9 mouse cellular contexts compared by ENCODE assay signal in genomic region chr10:60794374-60794773, GRCm38 (mm10). TPM values are rescaled to one million over a fixed set of nuclear protein-coding genes. Genes with fewer than 3 reads are reported as not detected.
DNase-seq lines count a peak whose midpoint lies in the region; ATAC-seq lines count a peak whose summit lies in the region.
"Had no signal": no experiment of that assay in that cellular context is flagged by ENCODE, and none has a peak within 500 bp of the region (broad histone marks: within the 10 kb centered on the region; RNA-seq: fewer than 3 reads in every experiment).

No protein-coding gene starts in this region.

- H3K9me3 ChIP-seq in heart, embryonic 13.5 days = no peaks in the 10 kb centered on the region
- H3K9me3 ChIP-seq in midbrain, embryonic 13.5 days = no peaks in the 10 kb centered on the region
- no peaks in the 10 kb centered on the region for H3K9me3 ChIP-seq in midbrain, embryonic 16.5 days (replicated peaks; ENCODE audit: control insufficient read depth, low read length, poor library complexity, severe bottlenecking)
- H3K9me3 ChIP-seq in forebrain, embryonic 12.5 days = no peaks in the 10 kb centered on the region
- H3K9me3 ChIP-seq in limb, embryonic 15.5 days = no peaks in the 10 kb centered on the region
- H3K9me3 ChIP-seq: liver, embryonic 15.5 days had no signal

- H3K4me2 ChIP-seq in heart, embryonic 13.5 days = no peak overlapping the region
- no peak overlapping the region for H3K4me2 ChIP-seq in midbrain, embryonic 13.5 days (replicated peaks)
- no peak overlapping the region for H3K4me2 ChIP-seq in midbrain, embryonic 16.5 days (ENCODE audit: low read length)
- H3K4me2 ChIP-seq in forebrain, embryonic 12.5 days = peak overlapping the region; percentile 17
- peak overlapping the region; percentile 22; the same call in 1 of the 2 replicates for H3K4me2 ChIP-seq in limb, embryonic 15.5 days
- H3K4me2 ChIP-seq: liver, embryonic 15.5 days had no signal

- peaks cover 8% of the 10 kb centered on the region; the same call in 1 of the 2 replicates for H3K36me3 ChIP-seq in heart, embryonic 13.5 days
- H3K36me3 ChIP-seq in midbrain, embryonic 13.5 days = no peaks in the 10 kb centered on the region
- H3K36me3 ChIP-seq in midbrain, embryonic 16.5 days (ENCODE audit: control insufficient read depth, insufficient read depth, low read length) = no peaks in the 10 kb centered on the region
- H3K36me3 ChIP-seq in forebrain, embryonic 12.5 days (replicated peaks) = no peaks in the 10 kb centered on the region
- no peaks in the 10 kb centered on the region for H3K36me3 ChIP-seq in limb, embryonic 15.5 days
- H3K36me3 ChIP-seq: liver, embryonic 15.5 days had no signal

- DNase-seq in heart, adult 18-20 months = no peak
- DNase-seq in gastrocnemius, postnatal 25 days = no peak
- DNase-seq in kidney, adult 9 months = no peak

- H3K27me3 ChIP-seq in heart, embryonic 13.5 days (replicated peaks) = no peaks in the 10 kb centered on the region
- peaks cover 17% of the 10 kb centered on the region; the same call in 1 of the 2 replicates for H3K27me3 ChIP-seq in midbrain, embryonic 13.5 days
- 0 out of 2 replicates have a peak, but pooled peaks cover 3% of the 10 kb centered on the region for H3K27me3 ChIP-seq in midbrain, embryonic 16.5 days (ENCODE audit: control insufficient read depth, insufficient read depth, low read depth, low read length)
- H3K27me3 ChIP-seq in forebrain, embryonic 12.5 days = peaks cover 12% of the 10 kb centered on the region; the same call in 1 of the 2 replicates
- no peaks in the 10 kb centered on the region for H3K27me3 ChIP-seq in limb, embryonic 15.5 days

- no peak overlapping the region for H3K4me3 ChIP-seq in heart, embryonic 13.5 days
- no peak overlapping the region for H3K4me3 ChIP-seq in midbrain, embryonic 13.5 days (replicated peaks)
- no peak overlapping the region for H3K4me3 ChIP-seq in midbrain, embryonic 16.5 days (ENCODE audit: low read depth, low read length)
- H3K4me3 ChIP-seq in forebrain, embryonic 12.5 days (replicated peaks) = no peak overlapping the region
- H3K4me3 ChIP-seq in limb, embryonic 15.5 days = no peak overlapping the region
- H3K4me3 ChIP-seq: liver, embryonic 15.5 days had no signal

- ATAC-seq in heart, embryonic 13.5 days (ENCODE audit: extremely low read depth, insufficient number of reproducible peaks, low FRiP score, low TSS enrichment) = no peak
- peak; percentile 44; the same call in 1 of the 2 replicates for ATAC-seq in midbrain, embryonic 13.5 days
- ATAC-seq in midbrain, embryonic 16.5 days = no peak; the same call in 1 of the 2 replicates
- peak; percentile 76 for ATAC-seq in forebrain, embryonic 12.5 days (ENCODE audit: low FRiP score)
- ATAC-seq in limb, embryonic 15.5 days (ENCODE audit: insufficient number of reproducible peaks, low FRiP score, low TSS enrichment, low read depth) = peak; percentile 68

- H3K9ac ChIP-seq in heart, embryonic 13.5 days = peak overlapping the region; percentile 48
- H3K9ac ChIP-seq in midbrain, embryonic 13.5 days (replicated peaks) = no peak overlapping the region
- H3K9ac ChIP-seq in midbrain, embryonic 16.5 days (ENCODE audit: low read depth, low read length) = no peak overlapping the region
- H3K9ac ChIP-seq in forebrain, embryonic 12.5 days = no peak overlapping the region
- no peak overlapping the region for H3K9ac ChIP-seq in limb, embryonic 15.5 days
- H3K9ac ChIP-seq: liver, embryonic 15.5 days had no signal

- H3K4me1 ChIP-seq in heart, embryonic 13.5 days = peaks cover 78% of the 10 kb centered on the region
- peaks cover 17% of the 10 kb centered on the region for H3K4me1 ChIP-seq in midbrain, embryonic 13.5 days (replicated peaks)
- no peaks in the 10 kb centered on the region for H3K4me1 ChIP-seq in midbrain, embryonic 16.5 days (ENCODE audit: control insufficient read depth, insufficient read depth, low read length)
- peaks cover 29% of the 10 kb centered on the region for H3K4me1 ChIP-seq in forebrain, embryonic 12.5 days
- H3K4me1 ChIP-seq in limb, embryonic 15.5 days = peaks cover 74% of the 10 kb centered on the region

- WGBS in heart, embryonic 13.5 days = 55% methylated on average over 11 of the region's 11 CpGs
- 41% methylated on average over 11 of the region's 11 CpGs for WGBS in midbrain, embryonic 13.5 days
- WGBS in midbrain, embryonic 16.5 days = 41% methylated on average over 11 of the region's 11 CpGs
- 9% methylated on average over 11 of the region's 11 CpGs for WGBS in forebrain, embryonic 12.5 days
- 21% methylated on average over 11 of the region's 11 CpGs for WGBS in limb, embryonic 15.5 days

- peak overlapping the region; percentile 95 for H3K27ac ChIP-seq in heart, embryonic 13.5 days (replicated peaks)
- no peak overlapping the region for H3K27ac ChIP-seq in midbrain, embryonic 13.5 days
- no peak overlapping the region for H3K27ac ChIP-seq in midbrain, embryonic 16.5 days (ENCODE audit: low read length)
- peak overlapping the region; percentile 59; the same call in 1 of the 2 replicates for H3K27ac ChIP-seq in forebrain, embryonic 12.5 days
- H3K27ac ChIP-seq in limb, embryonic 15.5 days = peak overlapping the region; percentile 71
- H3K27ac ChIP-seq: liver, embryonic 15.5 days had no signal

RNA-seq across cellular contexts. Expression of gene Unc5b, which starts 37.0 kb away (rescaled TPM):
- 12.1 and 13.9 TPM in 2 replicates for polyA plus RNA-seq in heart, embryonic 13.5 days (2015; fragmentation: Nextera tagmentation; extraction: Ambion mirVana)
- 10 to 100 TPM in 1 of 2 experiments, 1 to 10 TPM in 1; 8.2 to 10.4 TPM for total RNA-seq in heart, adult 18-20 months (2021)
- polyA plus RNA-seq in midbrain, embryonic 13.5 days (2015; fragmentation: Nextera tagmentation; extraction: Ambion mirVana) = 3.1 and 4.0 TPM in 2 replicates
- polyA plus RNA-seq in midbrain, embryonic 16.5 days (2015; fragmentation: Nextera tagmentation; extraction: Ambion mirVana) = 2.0 and 2.4 TPM in 2 replicates
- 3.6 and 4.7 TPM in 2 replicates for polyA plus RNA-seq in forebrain, embryonic 12.5 days (2016; fragmentation: Nextera tagmentation; extraction: Ambion mirVana)
- 8.1 and 8.2 TPM in 2 replicates for polyA plus RNA-seq in limb, embryonic 15.5 days (2015; fragmentation: Nextera tagmentation; extraction: Ambion mirVana)
- 1 to 10 TPM; 2.0 to 3.5 TPM for total RNA-seq in gastrocnemius, postnatal 25 days (2021)

RNA-seq across cellular contexts. Expression of gene Slc29a3, which starts 41.8 kb away (rescaled TPM):
- polyA plus RNA-seq in heart, embryonic 13.5 days (2015; fragmentation: Nextera tagmentation; extraction: Ambion mirVana) = 5.4 and 5.6 TPM in 2 replicates
- total RNA-seq in heart, adult 18-20 months (2021) = 1 to 10 TPM; 3.1 to 5.5 TPM
- polyA plus RNA-seq in midbrain, embryonic 13.5 days (2015; fragmentation: Nextera tagmentation; extraction: Ambion mirVana) = 10.3 and 14.0 TPM in 2 replicates
- polyA plus RNA-seq in midbrain, embryonic 16.5 days (2015; fragmentation: Nextera tagmentation; extraction: Ambion mirVana) = 9.8 and 10.3 TPM in 2 replicates
- 9.6 and 10.3 TPM in 2 replicates for polyA plus RNA-seq in forebrain, embryonic 12.5 days (2016; fragmentation: Nextera tagmentation; extraction: Ambion mirVana)
- polyA plus RNA-seq in limb, embryonic 15.5 days (2015; fragmentation: Nextera tagmentation; extraction: Ambion mirVana) = 16.0 and 17.9 TPM in 2 replicates
- 1 to 10 TPM; 2.4 to 3.4 TPM for total RNA-seq in gastrocnemius, postnatal 25 days (2021)

Comparison
In these comparisons a context has a peak if more than half of its experiments do, and no peak if none do; other contexts are left out.
1. ATAC-seq: peak in midbrain, embryonic 13.5 days (single experiment), forebrain, embryonic 12.5 days (single experiment) and limb, embryonic 15.5 days (single experiment); none in heart, embryonic 13.5 days (single experiment) and midbrain, embryonic 16.5 days (single experiment).
2. H3K27ac ChIP-seq: peak in heart, embryonic 13.5 days (single experiment), forebrain, embryonic 12.5 days (single experiment) and limb, embryonic 15.5 days (single experiment); none in midbrain, embryonic 13.5 days (single experiment) and midbrain, embryonic 16.5 days (single experiment).
3. H3K4me2 ChIP-seq: peak in forebrain, embryonic 12.5 days (single experiment) and limb, embryonic 15.5 days (single experiment); none in heart, embryonic 13.5 days (single experiment), midbrain, embryonic 13.5 days (single experiment) and midbrain, embryonic 16.5 days (single experiment).